Mouse (Mus musculus) cerebellum, adult 11-12 months (tissue): ENCODE results near the gene Phka2.

ENCODE experiments used
- DNase-seq: peaks from one replicate; pipeline ENCODE4 v3.0.0; 2022

Phka2 gene

DNA sequence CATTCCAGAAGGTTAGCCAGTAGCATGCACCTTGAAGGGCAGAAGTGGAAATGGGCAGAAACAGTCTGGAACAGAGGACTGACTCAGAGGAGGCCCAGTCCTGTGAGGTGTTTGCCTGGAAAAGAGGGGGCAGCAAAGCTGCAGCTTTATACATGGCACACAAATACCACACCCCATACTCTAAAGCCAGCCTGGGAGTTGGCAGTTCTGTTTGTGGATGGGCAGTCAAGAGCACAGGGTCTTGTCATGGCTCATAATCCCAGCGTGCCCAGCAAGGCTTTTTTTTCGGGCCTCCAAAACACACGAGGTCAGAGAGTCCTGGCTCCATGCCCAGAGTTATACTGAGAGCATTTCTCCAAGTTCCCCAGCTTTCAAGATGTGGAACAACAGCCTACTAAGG is 99.1 kb downstream of the Phka2 start:
- no peak for DNase-seq

DNA sequence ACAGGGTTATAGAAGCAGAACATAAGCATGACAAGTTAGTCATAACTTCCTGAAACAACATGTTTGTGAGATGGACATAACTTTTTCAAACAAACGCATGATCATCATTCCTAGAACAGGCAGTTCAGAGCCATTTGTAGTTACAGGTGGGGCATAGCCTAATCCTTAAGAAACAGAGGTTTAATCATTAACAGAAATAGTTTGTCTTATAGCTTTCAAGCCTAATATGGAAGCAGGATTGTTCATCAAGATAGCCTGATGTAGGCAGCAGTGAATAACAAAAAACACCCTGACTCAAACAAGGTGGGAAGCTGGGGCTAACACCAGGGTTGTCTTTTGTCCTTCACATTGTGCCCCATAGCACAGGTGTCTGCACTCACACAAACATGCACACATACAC is 100.8 kb downstream of the Phka2 start:
- DNase-seq: no peak

DNA sequence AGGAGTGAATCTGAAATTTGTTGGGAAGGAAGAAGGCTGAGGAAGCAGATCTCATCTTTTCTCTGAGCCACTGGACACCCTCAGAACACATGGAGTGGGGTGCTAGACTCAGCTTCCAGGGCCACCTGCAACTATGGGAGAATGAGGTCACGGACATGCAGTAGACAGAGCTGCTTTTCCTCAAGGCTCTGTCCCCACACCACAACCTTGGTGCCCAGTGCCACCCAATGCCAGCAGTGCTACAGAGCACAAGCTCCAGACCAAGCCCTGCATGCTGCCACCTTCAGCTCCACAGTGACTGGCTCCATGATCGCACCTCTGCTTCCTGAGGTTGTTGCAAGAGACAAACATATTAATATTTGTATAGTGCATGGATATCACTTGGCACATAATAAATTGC is 101.3 kb downstream of the Phka2 start:
- DNase-seq: no peak

DNA sequence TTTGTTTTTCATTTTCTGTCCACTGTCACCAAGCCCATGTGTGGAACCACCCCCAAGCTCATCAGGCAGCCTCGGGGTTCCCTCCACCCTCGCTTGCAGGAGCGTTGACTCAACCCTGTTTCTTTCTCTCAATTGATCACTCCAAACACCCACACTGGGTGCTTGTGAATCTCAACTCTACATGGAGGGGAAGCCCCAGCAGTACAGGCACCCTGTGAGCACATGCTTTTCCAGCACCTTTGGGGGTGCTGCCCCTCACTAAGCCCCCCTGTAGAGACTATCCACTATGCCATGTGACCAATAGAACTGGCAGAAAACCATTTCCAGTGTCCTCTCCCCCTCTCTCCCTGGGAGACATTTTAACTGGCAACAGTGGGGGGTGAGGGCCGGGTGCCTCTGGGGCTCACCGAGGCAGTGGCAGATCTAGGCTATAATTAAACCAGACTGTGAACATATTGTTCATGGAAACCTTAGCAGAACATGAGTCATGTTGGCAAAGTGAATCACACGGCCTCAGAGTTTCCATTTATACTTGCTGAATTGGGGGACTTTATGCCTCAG is 102.1 kb downstream of the Phka2 start:
- DNase-seq: no peak

DNA sequence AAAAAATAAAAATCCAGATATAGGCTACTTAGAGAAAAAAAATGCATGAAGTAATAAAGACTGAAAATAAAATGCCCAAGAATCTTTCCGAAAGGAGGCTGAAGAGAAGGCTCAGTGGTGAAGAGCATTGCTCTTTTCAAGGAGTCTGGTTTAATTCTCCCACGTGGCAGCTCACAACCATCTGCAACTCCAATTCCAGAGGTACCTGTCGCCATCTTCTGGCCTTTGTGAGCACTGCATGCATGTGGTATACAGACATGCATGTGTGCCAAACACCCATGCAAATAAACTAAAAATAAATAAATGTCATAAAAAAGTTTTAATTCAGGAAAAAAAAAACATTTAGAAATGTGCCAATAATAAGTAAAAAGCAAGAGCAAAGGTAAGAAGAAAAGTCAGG is 107.9 kb downstream of the Phka2 start:
- DNase-seq: no peak

DNA sequence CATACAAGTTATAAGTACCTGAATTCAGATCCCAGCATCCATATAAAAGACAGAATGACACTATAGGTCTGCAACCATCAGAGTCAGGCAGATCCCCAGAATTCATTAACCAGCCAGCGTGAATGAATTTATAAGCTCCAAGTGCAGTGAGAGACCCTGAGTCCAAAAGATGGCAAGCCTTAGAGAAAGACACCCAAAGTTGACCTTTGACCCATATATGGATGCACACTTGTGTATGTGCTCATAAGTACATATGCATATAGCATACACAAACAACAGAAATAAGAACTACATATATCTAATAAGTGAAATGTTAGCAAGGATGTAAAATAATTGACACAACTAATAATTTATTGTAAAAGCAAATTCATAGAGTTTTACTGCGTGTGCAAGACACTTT is 108.5 kb downstream of the Phka2 start:
- DNase-seq: no peak

DNA sequence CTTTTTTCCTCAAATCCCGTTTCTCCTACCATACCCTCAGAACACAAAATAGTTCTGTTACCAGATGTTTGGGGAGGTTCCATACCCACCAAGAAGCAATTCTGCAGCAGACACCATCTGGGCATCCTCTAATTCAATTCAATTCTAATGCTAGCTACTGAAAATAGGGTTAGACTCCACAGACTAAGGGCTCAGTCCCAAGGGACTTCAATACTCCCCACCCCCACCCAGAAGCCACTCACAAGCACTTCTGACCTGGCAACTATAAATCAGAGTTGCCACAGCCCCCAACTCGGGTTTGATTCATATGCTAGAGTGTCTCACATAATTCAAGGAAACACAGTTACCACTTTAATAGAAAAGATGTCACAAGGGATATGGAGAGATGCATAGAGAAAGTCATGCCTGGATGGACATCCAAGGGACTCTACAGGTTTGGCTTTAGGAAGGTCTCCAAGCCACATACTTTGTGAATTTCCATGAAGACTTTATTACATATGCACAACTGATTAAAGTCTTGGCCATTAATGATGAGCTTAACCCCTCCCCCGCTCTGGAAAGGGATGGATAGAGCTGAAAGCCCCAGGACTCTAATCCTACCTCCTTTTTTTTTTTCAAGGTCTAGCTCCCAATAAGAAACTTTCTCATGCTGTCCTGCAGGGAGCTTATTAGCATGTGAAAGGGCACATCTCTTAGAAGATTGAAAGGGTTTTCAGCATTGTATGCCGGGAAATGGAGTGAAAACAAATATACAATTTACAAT is 109.1 kb downstream of the Phka2 start:
- no peak for DNase-seq
